In genomic region chr14:55557003-55557402, GRCm38 (mm10) we compare ENCODE assay signal across 8 mouse cellular contexts. TPM values are rescaled to one million over a fixed set of nuclear protein-coding genes. Genes with fewer than 3 reads are reported as not detected.
DNase-seq lines count a peak whose midpoint lies in the region; ATAC-seq and TF ChIP-seq lines count a peak whose summit lies in the region.

No protein-coding gene starts in this region.

- no peaks in the 10 kb centered on the region for H3K9me3 ChIP-seq in heart, embryonic 12.5 days (replicated peaks)
- no peaks in the 10 kb centered on the region for H3K9me3 ChIP-seq in limb, embryonic 14.5 days (ENCODE audit: control insufficient read depth, low read length)
- no peaks in the 10 kb centered on the region for H3K9me3 ChIP-seq in stomach, postnatal 0 days (ENCODE audit: control insufficient read depth, low read length)

- H3K9ac ChIP-seq in heart, embryonic 12.5 days: no peak overlapping the region
- no peak overlapping the region for H3K9ac ChIP-seq in limb, embryonic 14.5 days (ENCODE audit: low read depth, low read length, severe bottlenecking)
- no peak overlapping the region for H3K9ac ChIP-seq in stomach, postnatal 0 days (ENCODE audit: low read length)

- no peaks in the 10 kb centered on the region for H3K27me3 ChIP-seq in heart, embryonic 12.5 days (replicated peaks)
- no peaks in the 10 kb centered on the region for H3K27me3 ChIP-seq in kidney, adult 2 months (replicated peaks; ENCODE audit: control insufficient read depth, insufficient read depth, low read length)
- no peaks in the 10 kb centered on the region for H3K27me3 ChIP-seq in limb, embryonic 14.5 days (ENCODE audit: control insufficient read depth, insufficient read depth, low read length)
- no peaks in the 10 kb centered on the region for H3K27me3 ChIP-seq in stomach, postnatal 0 days (ENCODE audit: control insufficient read depth, insufficient read depth, low read length)

- no peak for TF ChIP-seq EP300 in stomach, postnatal 0 days (optimal IDR thresholded peaks at IDR 0.05)

- H3K4me3 ChIP-seq in heart, embryonic 12.5 days: no peak overlapping the region
- H3K4me3 ChIP-seq in kidney, adult 2 months (ENCODE audit: insufficient read depth, low read depth, low read length): no peak overlapping the region
- H3K4me3 ChIP-seq in limb, embryonic 14.5 days (replicated peaks; ENCODE audit: low read length): no peak overlapping the region
- H3K4me3 ChIP-seq in stomach, postnatal 0 days (ENCODE audit: low read depth, low read length): no peak overlapping the region

- ATAC-seq in heart, embryonic 12.5 days (ENCODE audit: insufficient number of reproducible peaks, low FRiP score): no peak
- no peak for ATAC-seq in limb, embryonic 14.5 days (ENCODE audit: low FRiP score, low read depth)
- ATAC-seq in stomach, postnatal 0 days (ENCODE audit: low FRiP score, low TSS enrichment): no peak

- TF ChIP-seq POLR2A in kidney, adult 2 months (IDR thresholded peaks at IDR 0.05; ENCODE audit: low read depth, low read length): no peak
- no peak for TF ChIP-seq POLR2A in limb, embryonic 14.5 days (IDR thresholded peaks at IDR 0.05; ENCODE audit: borderline replicate concordance, extremely low read depth, insufficient read depth, insufficient read length)

- no peak overlapping the region for H3K27ac ChIP-seq in heart, embryonic 12.5 days (ENCODE audit: poor library complexity, severe bottlenecking)
- peak overlapping the region; percentile 91 for H3K27ac ChIP-seq in kidney, adult 2 months (ENCODE audit: insufficient read depth, low read depth, low read length)
- no peak overlapping the region for H3K27ac ChIP-seq in limb, embryonic 14.5 days (replicated peaks; ENCODE audit: low read depth, low read length)
- peak overlapping the region; percentile 71 for H3K27ac ChIP-seq in stomach, postnatal 0 days (replicated peaks)

- peaks cover 17% of the 10 kb centered on the region for H3K4me1 ChIP-seq in heart, embryonic 12.5 days (replicated peaks)
- peaks cover 12% of the 10 kb centered on the region for H3K4me1 ChIP-seq in kidney, adult 2 months (ENCODE audit: control insufficient read depth, insufficient read depth, low read length)
- H3K4me1 ChIP-seq in limb, embryonic 14.5 days (ENCODE audit: control insufficient read depth, insufficient read depth, low read length): peaks cover 5% of the 10 kb centered on the region
- H3K4me1 ChIP-seq in stomach, postnatal 0 days (replicated peaks; ENCODE audit: control insufficient read depth, insufficient read depth): peaks cover 4% of the 10 kb centered on the region; the same call in 1 of the 2 replicates

- no peak overlapping the region for H3K4me2 ChIP-seq in heart, embryonic 12.5 days
- H3K4me2 ChIP-seq in limb, embryonic 14.5 days (replicated peaks; ENCODE audit: low read depth, low read length, severe bottlenecking): no peak overlapping the region
- no peak overlapping the region for H3K4me2 ChIP-seq in stomach, postnatal 0 days (replicated peaks; ENCODE audit: low read depth)

- peak; percentile 98 for DNase-seq in heart, adult 11 months
- DNase-seq in adrenal gland, postnatal 4 days (ENCODE audit: low spot score in 2 of 2): peak; percentile 43 to 67
- DNase-seq in forelimb bud, embryonic 11.5 days (ENCODE audit: low read depth, low spot score): peak; percentile 67
- peak; percentile 93 for DNase-seq in kidney, adult 2 months
- DNase-seq in limb, embryonic 14.5 days (ENCODE audit: low spot score): peak; percentile 52
- DNase-seq in natural killer cell, adult 2 months (ENCODE audit: low spot score in 2 of 2): peak; percentile 77 to 87
- DNase-seq in stomach, postnatal 0 days (ENCODE audit: low spot score): peak; percentile 92

- H3K36me3 ChIP-seq in heart, embryonic 12.5 days: no peaks in the 10 kb centered on the region
- no peaks in the 10 kb centered on the region for H3K36me3 ChIP-seq in kidney, adult 2 months (ENCODE audit: control insufficient read depth, insufficient read depth, low read length)
- H3K36me3 ChIP-seq in limb, embryonic 14.5 days (ENCODE audit: control insufficient read depth, insufficient read depth, low read length): no peaks in the 10 kb centered on the region
- no peaks in the 10 kb centered on the region for H3K36me3 ChIP-seq in stomach, postnatal 0 days (ENCODE audit: control insufficient read depth, insufficient read depth, low read length)

- peak; percentile 96 for TF ChIP-seq CTCF in kidney, adult 2 months (conservative IDR thresholded peaks at IDR 0.05; ENCODE audit: insufficient read depth, insufficient read length, low read depth, low read length)
- peak; percentile 98 for TF ChIP-seq CTCF in stomach, postnatal 0 days (IDR thresholded peaks at IDR 0.05; ENCODE audit: low read depth)

- WGBS in heart, embryonic 12.5 days: 25% methylated on average over 5 of the region's 5 CpGs
- 11% methylated on average over 5 of the region's 5 CpGs for WGBS in kidney, adult 2 months
- 26% methylated on average over 5 of the region's 5 CpGs for WGBS in limb, embryonic 14.5 days
- 11% methylated on average over 5 of the region's 5 CpGs for WGBS in stomach, postnatal 0 days

RNA-seq across cellular contexts. Expression of gene Dcaf11, which starts 2.8 kb away (rescaled TPM):
- 73.2 and 78.7 TPM in 2 replicates for polyA plus RNA-seq in heart, embryonic 12.5 days (2016; fragmentation: Nextera tagmentation; extraction: Ambion mirVana)
- 10 to 100 TPM; 84.6 to 91.6 TPM for total RNA-seq in adrenal gland, postnatal 4 days (2021)
- polyA plus RNA-seq in kidney, adult 2 months (2012; rRNA removed): 223 and 243 TPM in 2 replicates
- polyA plus RNA-seq in limb, embryonic 14.5 days (2012; rRNA removed): 47.5 and 53.0 TPM in 2 replicates
- polyA plus RNA-seq in limb, embryonic 14.5 days (2014; fragmentation: Nextera tagmentation; extraction: Ambion mirVana): 53.8 and 56.0 TPM in 2 replicates
- polyA plus RNA-seq in stomach, postnatal 0 days (2015; fragmentation: Nextera tagmentation; extraction: Ambion mirVana): 45.9 and 51.0 TPM in 2 replicates

RNA-seq across cellular contexts. Expression of gene A730061H03Rik, which starts 3.2 kb away (rescaled TPM):
- polyA plus RNA-seq in heart, embryonic 12.5 days (2016; fragmentation: Nextera tagmentation; extraction: Ambion mirVana): 0.96 TPM in 1 of 2 replicates, not detected in the other
- 1 to 10 TPM; 1.0 to 1.2 TPM for total RNA-seq in adrenal gland, postnatal 4 days (2021)
- polyA plus RNA-seq in kidney, adult 2 months (2012; rRNA removed): 0.75 and 1.4 TPM in 2 replicates
- 0.67 and 0.88 TPM in 2 replicates for polyA plus RNA-seq in limb, embryonic 14.5 days (2012; rRNA removed)
- 0.74 and 1.7 TPM in 2 replicates for polyA plus RNA-seq in limb, embryonic 14.5 days (2014; fragmentation: Nextera tagmentation; extraction: Ambion mirVana)
- polyA plus RNA-seq in stomach, postnatal 0 days (2015; fragmentation: Nextera tagmentation; extraction: Ambion mirVana): 0.57 and 0.93 TPM in 2 replicates

RNA-seq across cellular contexts. Expression of gene Pck2, which starts 16.9 kb away (rescaled TPM):
- polyA plus RNA-seq in heart, embryonic 12.5 days (2016; fragmentation: Nextera tagmentation; extraction: Ambion mirVana): 38.8 and 43.0 TPM in 2 replicates
- 10 to 100 TPM; 63.4 to 64.0 TPM for total RNA-seq in adrenal gland, postnatal 4 days (2021)
- polyA plus RNA-seq in kidney, adult 2 months (2012; rRNA removed): 22.9 and 27.4 TPM in 2 replicates
- 39.3 and 52.1 TPM in 2 replicates for polyA plus RNA-seq in limb, embryonic 14.5 days (2012; rRNA removed)
- 22.5 and 28.0 TPM in 2 replicates for polyA plus RNA-seq in limb, embryonic 14.5 days (2014; fragmentation: Nextera tagmentation; extraction: Ambion mirVana)
- polyA plus RNA-seq in stomach, postnatal 0 days (2015; fragmentation: Nextera tagmentation; extraction: Ambion mirVana): 15.7 and 16.1 TPM in 2 replicates

RNA-seq across cellular contexts. Expression of gene Fitm1, which starts 18.4 kb away (rescaled TPM):
- polyA plus RNA-seq in heart, embryonic 12.5 days (2016; fragmentation: Nextera tagmentation; extraction: Ambion mirVana): 114 and 118 TPM in 2 replicates
- total RNA-seq in adrenal gland, postnatal 4 days (2021): 1 to 10 TPM; 6.5 to 10.0 TPM
- 115 and 116 TPM in 2 replicates for polyA plus RNA-seq in kidney, adult 2 months (2012; rRNA removed)
- polyA plus RNA-seq in limb, embryonic 14.5 days (2012; rRNA removed): 30.9 and 43.0 TPM in 2 replicates
- 19.1 and 26.9 TPM in 2 replicates for polyA plus RNA-seq in limb, embryonic 14.5 days (2014; fragmentation: Nextera tagmentation; extraction: Ambion mirVana)
- 0.30 and 0.35 TPM in 2 replicates for polyA plus RNA-seq in stomach, postnatal 0 days (2015; fragmentation: Nextera tagmentation; extraction: Ambion mirVana)

RNA-seq across cellular contexts. Expression of gene Psme1, which starts 20.9 kb away (rescaled TPM):
- polyA plus RNA-seq in heart, embryonic 12.5 days (2016; fragmentation: Nextera tagmentation; extraction: Ambion mirVana): 211 and 212 TPM in 2 replicates
- total RNA-seq in adrenal gland, postnatal 4 days (2021): 100 to 1,000 TPM; 302 to 310 TPM
- polyA plus RNA-seq in kidney, adult 2 months (2012; rRNA removed): 60.5 and 77.5 TPM in 2 replicates
- polyA plus RNA-seq in limb, embryonic 14.5 days (2012; rRNA removed): 66.8 and 77.6 TPM in 2 replicates
- 147 and 154 TPM in 2 replicates for polyA plus RNA-seq in limb, embryonic 14.5 days (2014; fragmentation: Nextera tagmentation; extraction: Ambion mirVana)
- polyA plus RNA-seq in stomach, postnatal 0 days (2015; fragmentation: Nextera tagmentation; extraction: Ambion mirVana): 130 and 136 TPM in 2 replicates

Comparison
In these comparisons a context has a peak if more than half of its experiments do, and no peak if none do; other contexts are left out.
1. H3K27ac ChIP-seq: peak in kidney, adult 2 months (single experiment) and stomach, postnatal 0 days (single experiment); none in heart, embryonic 12.5 days (single experiment) and limb, embryonic 14.5 days (single experiment).
2. Peak in every context shown above with its lines, with median percentiles within 50 percentile points of each other: DNase-seq.